Mouse (Mus musculus): ENCODE results near the gene Atg4c. TPM values are rescaled to one million over a fixed set of nuclear protein-coding genes. Genes with fewer than 3 reads are reported as not detected.
A peak's percentile ranks its signal among the peaks of the same experiment; 100 is the strongest.

The Atg4c gene
- polyA plus RNA-seq, 1 experiment from 2014 or later, result 14.6 TPM

DNA sequence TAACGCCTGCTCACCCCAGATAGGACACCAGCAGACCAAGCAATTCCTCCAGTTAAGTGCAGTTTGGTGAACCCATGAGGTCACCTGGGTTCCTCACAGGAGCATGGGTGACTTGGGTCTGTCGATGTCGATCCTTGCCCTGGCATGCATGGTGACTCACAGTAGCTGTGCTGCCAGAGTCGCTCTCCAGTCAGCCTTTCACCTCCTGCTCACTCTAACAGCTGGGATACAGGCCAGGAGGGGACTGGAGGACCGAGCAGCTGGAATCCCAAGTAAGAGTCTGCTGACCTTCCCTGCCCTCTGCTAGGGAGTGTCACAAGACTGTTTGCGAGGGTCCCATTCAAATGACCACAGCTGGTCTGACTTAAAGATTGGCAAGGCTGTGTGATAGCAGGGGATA lies 33.5 kb downstream of the Atg4c start:
- Histone ChIP-seq H3K27ac (no peak overlapping the region), H3K4me3 (no peak overlapping the region), H3K9me3 (replicated peaks) (no peaks in the 10 kb centered on the region), H3K4me1 (no peaks in the 10 kb centered on the region), H3K4me2 (no peak overlapping the region), H3K27me3 (no peaks in the 10 kb centered on the region), H3K36me3 (ENCODE audit: poor library complexity, severe bottlenecking) (peaks cover 37% of the 10 kb centered on the region; the same call in 1 of the 2 replicates), H3K9ac (no peak overlapping the region)
- ATAC-seq, result no peak
- WGBS, result 82% methylated on average over 6 of the region's 6 CpGs

DNA sequence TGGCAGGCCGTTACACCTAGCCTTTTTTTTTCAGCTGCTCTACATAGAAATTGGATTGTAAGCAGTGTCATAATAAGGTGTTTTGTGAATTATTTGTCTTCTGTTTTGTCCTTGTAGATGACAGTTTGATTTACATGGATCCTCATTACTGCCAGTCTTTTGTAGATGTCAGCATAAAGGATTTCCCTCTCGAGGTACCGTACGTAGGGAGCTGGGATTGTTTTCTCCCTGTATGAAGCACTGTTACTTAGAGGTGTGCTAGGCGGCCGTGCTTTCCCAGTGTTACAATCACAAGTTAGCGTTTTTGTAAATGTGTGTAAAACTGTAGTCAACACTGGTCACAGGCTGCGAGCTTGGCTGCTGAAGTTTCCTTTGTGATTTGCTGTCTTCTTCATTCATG lies 35.6 kb downstream of the Atg4c start:
- H3K4me3 ChIP-seq, result no peak overlapping the region
- no peak overlapping the region for H3K9ac ChIP-seq
- no peak overlapping the region for H3K4me2 ChIP-seq
- no peak for ATAC-seq
- peaks cover 28% of the 10 kb centered on the region; the same call in 1 of the 2 replicates for H3K36me3 ChIP-seq (ENCODE audit: poor library complexity, severe bottlenecking)
- no peaks in the 10 kb centered on the region for H3K9me3 ChIP-seq (replicated peaks)
- no peak overlapping the region for H3K27ac ChIP-seq
- no peaks in the 10 kb centered on the region for H3K4me1 ChIP-seq
- no peaks in the 10 kb centered on the region for H3K27me3 ChIP-seq
- WGBS, result 82% methylated on average over 8 of the region's 8 CpGs

DNA sequence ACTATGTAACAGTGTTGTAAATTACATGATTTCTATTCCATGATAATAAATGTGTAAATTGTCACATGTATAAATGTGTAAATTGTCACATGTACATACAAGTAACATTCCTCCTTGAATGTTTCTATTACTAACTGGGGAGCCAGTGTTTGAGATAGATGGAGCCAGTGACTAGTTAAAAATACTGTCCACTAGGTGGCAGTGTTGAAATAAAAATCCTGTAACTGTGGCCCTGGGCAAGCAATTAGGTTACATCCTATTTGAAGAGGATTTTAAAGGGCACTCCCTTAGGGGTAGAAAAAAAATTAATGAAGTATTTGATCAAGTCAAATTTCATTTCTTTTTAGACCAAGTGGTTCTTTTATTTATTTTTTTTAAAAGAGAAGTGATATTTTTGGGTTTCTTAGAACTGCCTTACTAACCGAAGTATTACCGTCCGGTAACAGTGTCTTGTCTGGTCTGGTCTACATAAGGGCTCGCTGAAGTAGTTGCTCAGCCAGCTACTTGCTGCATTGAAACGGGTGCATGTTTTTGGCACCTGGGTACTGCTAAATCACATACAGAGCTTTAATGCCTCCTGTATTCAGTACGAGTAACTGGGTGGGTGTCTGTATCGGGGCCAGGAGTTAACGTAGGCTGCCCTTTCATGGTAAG lies 41.6 kb downstream of the Atg4c start:
- H3K9me3 ChIP-seq (replicated peaks), result no peaks in the 10 kb centered on the region
- H3K27ac ChIP-seq, result no peak overlapping the region
- H3K4me2 ChIP-seq, result no peak overlapping the region
- ATAC-seq, result peak; percentile 81
- H3K4me3 ChIP-seq, result no peak overlapping the region
- no peak overlapping the region for H3K9ac ChIP-seq
- no peaks in the 10 kb centered on the region for H3K27me3 ChIP-seq
- 89% methylated on average over 8 of the region's 8 CpGs for WGBS
- H3K36me3 ChIP-seq (ENCODE audit: poor library complexity, severe bottlenecking), result peaks cover 14% of the 10 kb centered on the region; the same call in 1 of the 2 replicates
- H3K4me1 ChIP-seq, result no peaks in the 10 kb centered on the region

DNA sequence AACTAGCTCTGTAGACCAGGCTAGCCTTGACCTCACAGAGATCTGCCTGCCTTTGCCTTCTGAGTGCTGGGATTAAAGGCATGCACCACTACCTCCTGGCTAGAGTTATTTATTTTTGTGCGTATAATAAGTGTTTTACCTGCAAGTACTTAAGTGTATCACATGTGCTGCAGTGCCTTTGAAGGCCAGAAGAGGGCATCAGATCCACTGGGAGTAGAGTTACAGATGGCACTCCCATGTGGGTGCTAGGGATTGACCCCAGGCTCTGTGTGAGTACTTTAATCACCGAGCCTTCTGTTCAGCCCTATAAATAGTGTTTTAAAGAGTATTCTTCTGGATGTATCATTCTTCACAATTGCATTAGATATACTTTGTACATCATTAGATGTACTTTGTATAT lies 44.6 kb downstream of the Atg4c start:
- Histone ChIP-seq H3K36me3 (ENCODE audit: poor library complexity, severe bottlenecking) (peaks cover 14% of the 10 kb centered on the region; the same call in 1 of the 2 replicates), H3K9me3 (replicated peaks) (no peaks in the 10 kb centered on the region), H3K4me1 (no peaks in the 10 kb centered on the region), H3K27me3 (no peaks in the 10 kb centered on the region), H3K27ac (no peak overlapping the region), H3K4me2 (no peak overlapping the region), H3K9ac (no peak overlapping the region), H3K4me3 (no peak overlapping the region)
- WGBS, result 93% methylated on average over 2 of the region's 2 CpGs
- ATAC-seq, result no peak

DNA sequence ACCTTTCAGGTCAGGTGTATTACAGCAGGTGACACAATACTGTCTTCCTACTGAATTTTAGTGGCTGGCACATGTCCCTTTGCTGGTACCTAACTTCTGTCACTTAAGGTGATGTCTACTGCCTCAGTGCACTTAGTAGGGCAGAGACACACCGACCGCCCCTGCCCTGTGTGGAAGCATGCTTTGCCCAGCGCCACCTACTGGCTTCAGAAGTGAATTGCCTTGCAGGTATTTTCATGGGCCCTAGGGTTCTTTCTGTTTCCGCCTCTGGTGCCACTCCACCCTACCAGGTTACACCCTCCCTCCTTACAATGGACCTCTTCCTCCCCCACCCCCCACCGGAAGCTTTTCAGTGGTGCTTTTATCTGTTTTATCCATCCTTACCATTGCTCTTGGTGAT lies 47.9 kb downstream of the Atg4c start:
- Histone ChIP-seq H3K27me3 (no peaks in the 10 kb centered on the region), H3K9ac (no peak overlapping the region), H3K4me1 (no peaks in the 10 kb centered on the region), H3K9me3 (replicated peaks) (no peaks in the 10 kb centered on the region), H3K36me3 (ENCODE audit: poor library complexity, severe bottlenecking) (peaks cover 14% of the 10 kb centered on the region; the same call in 1 of the 2 replicates), H3K4me2 (no peak overlapping the region), H3K4me3 (no peak overlapping the region), H3K27ac (no peak overlapping the region)
- no peak for ATAC-seq
- WGBS, result 54% methylated on average over 5 of the region's 5 CpGs

DNA sequence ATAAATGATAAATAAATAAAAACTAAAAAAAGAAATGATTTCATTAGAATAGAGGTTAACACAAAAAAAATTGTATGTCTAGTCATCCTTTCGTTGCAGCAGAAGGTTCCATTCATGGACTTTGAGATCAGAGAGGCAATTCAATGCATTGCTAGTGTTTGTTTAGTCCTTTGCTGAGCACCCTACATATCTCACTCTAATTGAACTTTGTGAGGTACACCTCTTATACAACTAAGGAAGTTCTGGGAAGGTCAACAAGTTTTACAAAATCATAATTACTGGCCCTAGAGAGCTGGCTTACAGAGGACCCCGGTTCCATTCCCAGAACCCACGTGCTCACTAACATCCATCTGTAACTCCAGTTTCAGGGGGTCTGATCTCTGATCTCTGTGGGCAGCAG lies 55.6 kb downstream of the Atg4c start:
- Histone ChIP-seq H3K4me2 (no peak overlapping the region), H3K9ac (no peak overlapping the region), H3K36me3 (ENCODE audit: poor library complexity, severe bottlenecking) (no peaks in the 10 kb centered on the region), H3K4me3 (no peak overlapping the region), H3K9me3 (replicated peaks) (no peaks in the 10 kb centered on the region), H3K27ac (no peak overlapping the region), H3K27me3 (no peaks in the 10 kb centered on the region), H3K4me1 (no peaks in the 10 kb centered on the region)
- no peak for ATAC-seq
- 89% methylated on average over 3 of the region's 3 CpGs for WGBS

DNA sequence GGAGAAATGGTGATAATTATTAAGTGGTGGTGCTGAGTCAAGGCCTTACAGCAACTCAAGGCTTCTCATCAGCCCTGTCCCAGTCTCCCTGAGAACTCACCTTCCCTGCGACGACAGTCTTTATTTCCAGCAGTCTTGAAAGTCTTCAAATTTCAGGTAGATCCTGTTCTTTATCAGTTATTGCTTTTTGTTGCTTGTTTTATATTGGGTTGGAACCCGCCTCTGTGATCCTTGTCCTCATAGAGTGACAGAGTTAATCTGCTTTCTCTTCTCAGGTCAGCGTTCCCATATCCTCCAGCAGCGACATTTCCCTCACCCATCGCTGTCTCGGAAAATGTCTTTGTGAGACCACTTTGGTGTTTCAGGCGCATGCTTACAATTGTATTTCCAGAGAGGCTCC lies 56.1 kb downstream of the Atg4c start:
- ATAC-seq, result no peak

DNA sequence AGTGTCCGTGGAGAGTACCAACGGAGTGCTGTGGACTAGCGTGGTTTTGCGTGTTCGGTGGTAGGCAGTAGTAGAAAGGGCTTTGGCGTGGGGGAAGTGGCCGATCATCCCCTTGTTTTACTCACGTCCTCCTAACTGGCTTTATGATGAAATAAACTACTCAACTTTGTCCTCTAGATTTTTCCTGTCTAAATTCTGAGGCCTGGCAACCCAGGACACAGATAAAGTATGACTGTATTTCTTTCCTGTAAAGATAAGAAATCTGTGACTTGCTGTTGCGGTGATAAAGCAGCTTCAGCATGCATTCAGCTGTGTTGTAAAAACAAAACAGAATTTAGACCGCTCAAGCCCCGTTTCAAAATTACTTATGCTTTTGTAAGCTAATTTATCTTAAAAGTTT lies 59.2 kb downstream of the Atg4c start:
- H3K4me2 ChIP-seq, result no peak overlapping the region
- WGBS, result 95% methylated on average over 11 of the region's 11 CpGs

More for the DNA sequence above, 56.1 kb downstream of the Atg4c start:
- H3K4me3 ChIP-seq, result no peak overlapping the region
- H3K27me3 ChIP-seq, result no peaks in the 10 kb centered on the region
- H3K4me1 ChIP-seq, result no peaks in the 10 kb centered on the region
- H3K9ac ChIP-seq, result no peak overlapping the region
- 98% methylated on average over 8 of the region's 8 CpGs for WGBS
- H3K27ac ChIP-seq, result no peak overlapping the region
- peaks cover 1% of the 10 kb centered on the region; the same call in 1 of the 2 replicates for H3K36me3 ChIP-seq (ENCODE audit: poor library complexity, severe bottlenecking)
- no peaks in the 10 kb centered on the region for H3K9me3 ChIP-seq (replicated peaks)
- no peak overlapping the region for H3K4me2 ChIP-seq

DNA sequence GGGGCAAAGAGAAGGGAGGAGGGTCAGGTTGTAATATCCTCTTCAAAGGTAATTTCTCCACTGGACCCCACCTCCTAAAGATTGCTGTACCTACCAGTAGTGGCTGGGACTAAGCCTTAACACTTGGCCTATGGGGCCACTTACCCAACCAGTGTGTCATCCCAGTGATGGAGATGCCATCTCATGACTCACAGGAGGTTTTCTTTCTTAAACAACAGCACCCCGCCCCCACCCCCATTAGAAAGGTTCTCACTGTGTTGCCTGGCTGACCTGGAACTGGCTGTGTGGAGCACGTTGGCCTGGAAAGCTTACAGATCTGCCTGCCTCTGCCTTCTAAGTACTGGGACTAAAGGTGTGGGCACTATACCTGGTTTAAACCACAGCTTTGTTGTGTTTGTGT lies 69.5 kb downstream of the Atg4c start:
- H3K9ac ChIP-seq, result no peak overlapping the region
- no peak overlapping the region for H3K27ac ChIP-seq
- no peaks in the 10 kb centered on the region for H3K27me3 ChIP-seq
- no peaks in the 10 kb centered on the region for H3K9me3 ChIP-seq (replicated peaks)
- no peak for ATAC-seq
- no peaks in the 10 kb centered on the region for H3K36me3 ChIP-seq (ENCODE audit: poor library complexity, severe bottlenecking)
- WGBS, result 93% methylated on average over 2 of the region's 2 CpGs
- H3K4me3 ChIP-seq, result no peak overlapping the region
- peaks cover 13% of the 10 kb centered on the region; the same call in 1 of the 2 replicates for H3K4me1 ChIP-seq
- H3K4me2 ChIP-seq, result no peak overlapping the region

More for the DNA sequence above, 59.2 kb downstream of the Atg4c start:
- H3K27me3 ChIP-seq, result no peaks in the 10 kb centered on the region
- H3K9me3 ChIP-seq (replicated peaks), result no peaks in the 10 kb centered on the region
- H3K4me1 ChIP-seq, result no peaks in the 10 kb centered on the region
- H3K4me3 ChIP-seq, result no peak overlapping the region
- peaks cover 5% of the 10 kb centered on the region; the same call in 1 of the 2 replicates for H3K36me3 ChIP-seq (ENCODE audit: poor library complexity, severe bottlenecking)
- no peak overlapping the region for H3K9ac ChIP-seq
- no peak overlapping the region for H3K27ac ChIP-seq
- no peak for ATAC-seq

DNA sequence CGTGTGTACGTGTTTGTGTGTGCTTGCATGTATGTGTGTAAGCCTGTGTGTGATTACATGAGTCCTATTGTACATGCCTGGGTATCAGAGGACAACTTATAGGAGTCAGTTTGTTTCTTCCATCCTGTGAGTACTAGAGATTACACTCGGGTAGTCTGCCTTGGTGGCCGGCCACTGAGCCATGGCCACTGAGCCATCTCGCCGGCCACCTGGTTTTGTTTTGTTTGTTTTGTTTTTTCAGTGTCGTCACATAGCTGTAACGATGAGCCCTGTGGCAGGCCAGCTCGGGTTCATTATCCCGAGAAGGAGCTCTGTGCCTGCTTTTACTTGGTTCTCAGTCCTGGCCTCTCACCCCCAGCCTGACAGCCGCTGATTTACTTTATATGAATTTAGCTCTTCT lies 69.9 kb downstream of the Atg4c start:
- Histone ChIP-seq H3K27ac (no peak overlapping the region), H3K27me3 (no peaks in the 10 kb centered on the region), H3K9me3 (replicated peaks) (no peaks in the 10 kb centered on the region), H3K4me2 (no peak overlapping the region), H3K36me3 (ENCODE audit: poor library complexity, severe bottlenecking) (no peaks in the 10 kb centered on the region), H3K9ac (no peak overlapping the region), H3K4me3 (no peak overlapping the region), H3K4me1 (peaks cover 13% of the 10 kb centered on the region; the same call in 1 of the 2 replicates)
- no peak for ATAC-seq
- 65% methylated on average over 11 of the region's 11 CpGs for WGBS

DNA sequence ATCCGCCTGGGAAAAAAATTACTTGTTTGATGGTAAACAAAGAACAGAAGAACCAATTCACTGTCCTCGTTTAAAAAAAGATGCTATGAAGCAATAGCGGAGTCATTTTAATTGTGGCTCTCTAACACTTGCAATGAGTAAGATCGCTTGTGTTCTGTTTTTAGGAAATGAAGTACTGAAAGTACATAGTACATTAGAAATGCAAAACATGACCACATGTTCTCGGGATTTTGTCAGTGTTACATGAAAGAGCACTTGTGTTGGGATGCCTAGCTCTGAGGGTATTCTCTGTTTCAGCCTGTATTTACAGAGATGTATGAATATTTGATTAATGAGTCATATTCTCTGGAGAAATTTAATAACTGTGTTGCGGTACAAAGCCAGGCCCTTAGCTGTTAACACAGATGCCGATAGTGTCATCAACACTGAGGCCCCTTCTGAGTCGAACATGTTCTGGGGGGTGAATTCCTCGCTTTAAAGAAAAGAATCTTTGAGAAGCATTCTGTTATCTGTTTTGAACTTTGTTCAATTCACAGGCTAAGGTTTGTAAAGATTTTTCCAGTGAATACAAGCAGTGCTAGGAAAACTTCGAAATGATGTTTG lies 73.2 kb downstream of the Atg4c start:
- Histone ChIP-seq H3K9me3 (replicated peaks) (peaks cover 6% of the 10 kb centered on the region; the same call in 1 of the 2 replicates), H3K4me2 (no peak overlapping the region), H3K27me3 (no peaks in the 10 kb centered on the region), H3K4me1 (peaks cover 15% of the 10 kb centered on the region), H3K27ac (no peak overlapping the region), H3K4me3 (no peak overlapping the region), H3K9ac (no peak overlapping the region), H3K36me3 (ENCODE audit: poor library complexity, severe bottlenecking) (peaks cover 14% of the 10 kb centered on the region; the same call in 1 of the 2 replicates)
- ATAC-seq, result no peak
- 68% methylated on average over 10 of the region's 10 CpGs for WGBS

DNA sequence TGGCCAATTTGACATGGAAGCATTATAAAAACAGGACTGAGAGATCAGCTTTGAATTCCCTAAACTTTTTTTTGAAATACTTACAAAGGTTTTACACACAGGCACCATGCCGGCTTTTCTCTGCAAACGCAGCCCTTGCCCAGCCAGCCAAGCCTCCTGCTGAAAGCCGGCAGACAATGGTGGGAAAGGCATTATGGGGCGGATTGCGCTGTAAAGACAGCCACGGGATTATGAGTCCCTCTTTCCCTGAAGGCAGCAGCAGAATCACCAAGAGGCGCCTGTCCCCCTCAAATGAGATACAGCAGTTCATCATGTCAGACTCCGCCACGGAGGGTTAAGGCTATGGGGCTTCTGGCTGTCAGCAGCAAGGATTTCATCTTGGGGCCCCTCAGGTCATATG lies 79.1 kb downstream of the Atg4c start:
- Histone ChIP-seq H3K4me1 (peaks cover 24% of the 10 kb centered on the region), H3K9me3 (replicated peaks) (peaks cover 6% of the 10 kb centered on the region; the same call in 1 of the 2 replicates), H3K27me3 (no peaks in the 10 kb centered on the region), H3K4me2 (peak overlapping the region; percentile 45), H3K36me3 (ENCODE audit: poor library complexity, severe bottlenecking) (peaks cover 14% of the 10 kb centered on the region; the same call in 1 of the 2 replicates), H3K4me3 (peak overlapping the region; percentile 8; the same call in 1 of the 2 replicates), H3K9ac (peak overlapping the region; percentile 17; the same call in 1 of the 2 replicates), H3K27ac (peak overlapping the region; percentile 28; the same call in 1 of the 2 replicates)
- peak; percentile 60 for ATAC-seq
- WGBS, result 7% methylated on average over 9 of the region's 9 CpGs

Data from forebrain, embryonic 13.5 days (tissue).